Mouse (Mus musculus) cerebellum, postnatal 25 days (tissue): ENCODE data around the gene Cenpt.

Experiments used
- DNase-seq, 2 experiments: peaks; one replicate each; pipeline ENCODE4 v3.0.0; 2021; ENCODE audit warnings: mixed read lengths in 2 of 2

The Cenpt gene

GRCm38 (mm10) chr8:105805346-105805745 lies 47.7 kb downstream of the Cenpt start:
- DNase-seq = no peak

- DNase-seq = no peak
Observed at GRCm38 (mm10) chr8:105804797-105805196, 48.3 kb downstream of the Cenpt start.

- no peak for DNase-seq
Observed at GRCm38 (mm10) chr8:105801153-105801904, 51.7 kb downstream of the Cenpt start.

GRCm38 (mm10) chr8:105799091-105799812 lies 53.8 kb downstream of the Cenpt start:
- peak; percentile 61 to 81 for DNase-seq

GRCm38 (mm10) chr8:105798408-105798807 lies 54.7 kb downstream of the Cenpt start:
- no peak for DNase-seq

GRCm38 (mm10) chr8:105795785-105796184 lies 57.3 kb downstream of the Cenpt start:
- no peak for DNase-seq
